Mouse (Mus musculus) heart, postnatal 0 days (tissue): Measurements from ENCODE around the gene Hip1r. TPM values are rescaled to one million over a fixed set of nuclear protein-coding genes. Genes with fewer than 3 reads are reported as not detected.

Experiments
- ATAC-seq: fragments of 200-750 bp; cut with Nextera tagmentation; 2 replicates; pipeline ENCODE4 v1.8.0; 2017; ENCODE audit warnings: low read depth, moderate number of reproducible peaks, moderate library complexity; ENCODE audit not compliant: insufficient read depth
- DNase-seq: peaks from one replicate; pipeline ENCODE4 v3.0.0-alpha.2; 2016; ENCODE audit warnings: low spot score
- H3K27ac ChIP-seq: fragments of 300-500 bp; sonication (generic); 2 replicates; pipeline ENCODE4 v1.5.1; 2014; ENCODE audit warnings: low read depth, mild to moderate bottlenecking
- H3K27me3 ChIP-seq: fragments of 300-500 bp; sonication (generic); 2 replicates; pipeline ENCODE4 v1.6.1; 2014; ENCODE audit warnings: low read length, mixed read lengths; ENCODE audit not compliant: control insufficient read depth, insufficient read depth
- H3K36me3 ChIP-seq: fragments of 300-500 bp; sonication (generic); replicated peaks from 2 replicates; pipeline ENCODE4 v1.6.1; 2014; ENCODE audit warnings: low read length, mixed read lengths; ENCODE audit not compliant: control insufficient read depth, insufficient read depth
- H3K4me1 ChIP-seq: fragments of 300-500 bp; sonication (generic); 2 replicates; pipeline ENCODE4 v1.6.1; 2014; ENCODE audit warnings: antibody characterized with exemption; ENCODE audit not compliant: control insufficient read depth, insufficient read depth
- H3K4me2 ChIP-seq: fragments of 300-500 bp; sonication (generic); 2 replicates; pipeline ENCODE4 v1.6.1; 2014; ENCODE audit warnings: low read depth, mild to moderate bottlenecking, low read length, moderate library complexity
- H3K4me3 ChIP-seq: fragments of 300-500 bp; sonication (generic); 2 replicates; pipeline ENCODE4 v1.5.1; 2014; ENCODE audit warnings: low read depth, low read length
- H3K9ac ChIP-seq: fragments of 300-500 bp; sonication (generic); replicated peaks from 2 replicates; pipeline ENCODE4 v1.6.1; 2014; ENCODE audit warnings: low read depth, low read length, mixed read lengths
- H3K9me3 ChIP-seq: fragments of 300-500 bp; sonication (generic); replicated peaks from 2 replicates; pipeline ENCODE4 v1.6.1; 2016; ENCODE audit warnings: low read length; ENCODE audit not compliant: control insufficient read depth
- CTCF ChIP-seq: IDR thresholded peaks from 2 replicates; pipeline ENCODE4 v1.5.1; 2016; ENCODE audit warnings: antibody characterized with exemption, control low read depth, low read depth
- EP300 ChIP-seq: IDR thresholded peaks from 2 replicates; pipeline ENCODE4 v1.6.1; 2016; ENCODE audit warnings: antibody characterized with exemption, low read depth
- WGBS: fragments of 180-500 bp; shearing (Covaris S2); extraction: QIAGEN DNeasy Blood & Tissue Kit; methylation state at CpG from one replicate; pipeline ENCODE4 v1.1.7; 2014; 5-methylcytosine and 5-hydroxymethylcytosine counted together
- polyA plus RNA-seq: library from polyadenylated mRNA; unstranded; fragments of >200 nt; fragmentation: Nextera tagmentation; extraction: Ambion mirVana; gene quantifications from 2 replicates; pipeline ENCODE4 v1.2.1, GENCODE M21; 2015
- total RNA-seq: library from RNA; depleted of rRNA; stranded (reverse); fragments of >200 nt; gene quantifications from 2 replicates; pipeline ENCODE4 v1.2.3, GENCODE M21; 2014; ENCODE audit warnings: low replicate concordance

Hip1r gene
- total and polyA plus RNA-seq, 2 experiments from 2014 or later = 11.9 to 16.3 TPM

GRCm38 (mm10) chr5:124022365-124022764, 48.9 kb downstream of the Hip1r start:
- Histone ChIP-seq H3K4me2 (no peak overlapping the region), H3K27ac (no peak overlapping the region), H3K9me3 (no peaks in the 10 kb centered on the region), H3K9ac (no peak overlapping the region), H3K27me3 (no peaks in the 10 kb centered on the region), H3K36me3 (no peaks in the 10 kb centered on the region), H3K4me3 (no peak overlapping the region), H3K4me1 (peaks cover 64% of the 10 kb centered on the region)
- ATAC-seq (no peak), DNase-seq (no peak)
- 43% methylated on average over 7 of the region's 7 CpGs for WGBS
- no peak for TF ChIP-seq CTCF
- TF ChIP-seq EP300 = no peak

DNA sequence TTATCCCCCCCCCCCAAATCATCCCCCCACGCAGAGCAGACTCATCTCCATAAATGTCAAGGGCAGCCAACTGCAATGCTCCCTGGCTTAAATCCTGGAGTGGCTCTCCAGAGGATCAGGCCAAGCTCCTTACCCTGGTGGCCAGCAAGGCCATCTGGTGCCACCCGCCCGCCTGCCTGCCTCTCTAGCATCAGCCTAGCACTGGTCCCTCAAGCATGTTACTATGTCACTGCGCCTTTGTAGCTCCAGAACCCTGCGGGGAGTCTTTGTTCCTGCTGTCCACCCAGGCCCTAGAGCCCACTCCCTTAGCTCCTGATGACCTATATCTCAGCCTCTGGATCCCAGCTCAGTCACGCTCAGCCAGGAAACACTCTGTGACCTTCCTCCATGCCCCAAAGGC, 51.2 kb downstream of the Hip1r start:
- no peak overlapping the region for H3K4me2 ChIP-seq
- WGBS = 64% methylated on average over 6 of the region's 6 CpGs

GRCm38 (mm10) chr5:124025146-124025545, 51.7 kb downstream of the Hip1r start:
- Histone ChIP-seq H3K9ac (no peak overlapping the region), H3K4me3 (no peak overlapping the region), H3K9me3 (no peaks in the 10 kb centered on the region), H3K27ac (peak overlapping the region; percentile 98), H3K27me3 (no peaks in the 10 kb centered on the region), H3K4me1 (peaks cover 63% of the 10 kb centered on the region), H3K4me2 (no peak overlapping the region), H3K36me3 (no peaks in the 10 kb centered on the region)
- no peak for TF ChIP-seq CTCF
- TF ChIP-seq EP300 = no peak
- no peak for ATAC-seq
- DNase-seq = no peak
- WGBS = 69% methylated on average over 9 of the region's 9 CpGs

More for the DNA sequence above, 51.2 kb downstream of the Hip1r start:
- Histone ChIP-seq H3K9me3 (no peaks in the 10 kb centered on the region), H3K36me3 (no peaks in the 10 kb centered on the region), H3K4me3 (no peak overlapping the region), H3K27me3 (no peaks in the 10 kb centered on the region), H3K4me1 (peaks cover 63% of the 10 kb centered on the region), H3K9ac (no peak overlapping the region), H3K27ac (peak overlapping the region; percentile 98)
- DNase-seq (no peak), ATAC-seq (no peak)
- TF ChIP-seq CTCF (no peak), EP300 (no peak)

DNA sequence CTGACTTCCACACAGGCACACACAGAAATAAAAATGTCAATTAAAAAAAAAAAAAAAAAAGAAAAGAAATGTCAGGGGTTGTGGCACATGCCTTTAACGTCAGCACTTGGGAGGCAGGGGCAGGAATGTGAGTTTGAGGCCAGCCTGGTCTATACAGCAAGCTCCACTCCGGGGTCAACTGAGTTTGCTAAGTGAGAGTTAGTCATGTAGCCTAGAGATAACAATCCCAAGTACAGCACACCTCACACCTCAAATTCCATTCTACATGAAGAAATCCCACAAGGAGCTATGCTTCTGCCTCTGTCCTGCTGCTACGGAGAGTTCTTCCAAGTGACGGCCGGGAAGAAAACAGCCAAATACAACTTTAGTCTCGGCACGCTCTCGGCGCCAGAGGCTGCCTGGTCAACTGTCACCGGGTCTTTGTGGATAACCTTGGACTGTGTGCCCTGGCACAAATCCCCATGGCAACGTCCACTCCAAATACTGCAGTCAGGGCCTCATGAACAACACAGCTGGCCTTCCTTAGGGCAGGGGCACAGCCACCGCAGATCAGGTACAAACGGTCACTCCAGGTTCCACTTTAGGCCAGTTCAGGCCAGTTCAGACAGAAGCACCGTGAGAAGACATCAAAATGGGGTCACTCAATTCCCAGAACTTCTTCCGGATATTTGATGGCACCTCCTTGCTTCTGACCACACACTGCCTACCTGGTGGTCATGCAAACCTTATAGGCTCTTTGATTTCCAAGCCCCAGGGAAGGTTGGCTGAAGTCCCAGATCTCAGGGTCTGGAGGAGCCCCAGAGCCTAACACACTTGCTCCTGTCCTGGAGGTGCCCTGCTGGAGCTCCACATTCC, 52.4 kb downstream of the Hip1r start:
- DNase-seq (peak; percentile 63), ATAC-seq (peak; percentile 75)
- Histone ChIP-seq H3K4me3 (no peak overlapping the region), H3K36me3 (no peaks in the 10 kb centered on the region), H3K4me1 (peaks cover 61% of the 10 kb centered on the region), H3K27ac (peak overlapping the region; percentile 98), H3K9me3 (no peaks in the 10 kb centered on the region), H3K9ac (peak overlapping the region; percentile 34; the same call in 1 of the 2 replicates), H3K27me3 (no peaks in the 10 kb centered on the region), H3K4me2 (peak overlapping the region; percentile 31)
- WGBS = 33% methylated on average over 15 of the region's 15 CpGs
- TF ChIP-seq EP300 = no peak
- TF ChIP-seq CTCF = no peak

GRCm38 (mm10) chr5:124026568-124026967, 53.1 kb downstream of the Hip1r start:
- H3K36me3 ChIP-seq = no peaks in the 10 kb centered on the region
- TF ChIP-seq EP300 (no peak), CTCF (no peak)
- H3K9ac ChIP-seq = no peak overlapping the region
- DNase-seq (no peak), ATAC-seq (no peak)
- H3K27ac ChIP-seq = peak overlapping the region; percentile 98
- peaks cover 61% of the 10 kb centered on the region for H3K4me1 ChIP-seq
- no peak overlapping the region for H3K4me2 ChIP-seq
- no peaks in the 10 kb centered on the region for H3K27me3 ChIP-seq
- no peak overlapping the region for H3K4me3 ChIP-seq
- 59% methylated on average over 5 of the region's 5 CpGs for WGBS
- H3K9me3 ChIP-seq = no peaks in the 10 kb centered on the region
